Mouse (Mus musculus) heart, embryonic 12.5 days (tissue): ENCODE results near the gene Rbm6. TPM values are rescaled to one million over a fixed set of nuclear protein-coding genes. Genes with fewer than 3 reads are reported as not detected.

Experiments
- ATAC-seq: fragments of 200-750 bp; cut with Nextera tagmentation; 2 replicates; pipeline ENCODE4 v1.8.0; 2017; ENCODE audit warnings: moderate TSS enrichment, moderate library complexity; ENCODE audit not compliant: insufficient number of reproducible peaks, low FRiP score
- H3K27ac ChIP-seq: fragments of 300-500 bp; sonication (generic); 2 replicates; pipeline ENCODE4 v1.5.1; 2016; ENCODE audit warnings: mild to moderate bottlenecking, moderate library complexity; ENCODE audit not compliant: poor library complexity, severe bottlenecking
- H3K27me3 ChIP-seq: fragments of 300-500 bp; sonication (generic); replicated peaks from 2 replicates; pipeline ENCODE4 v1.6.1; 2016; ENCODE audit warnings: mild to moderate bottlenecking, moderate library complexity
- H3K36me3 ChIP-seq: fragments of 300-500 bp; sonication (generic); 2 replicates; pipeline ENCODE4 v1.6.1; 2016; ENCODE audit warnings: mild to moderate bottlenecking, moderate library complexity
- H3K4me1 ChIP-seq: fragments of 300-500 bp; sonication (generic); replicated peaks from 2 replicates; pipeline ENCODE4 v1.6.1; 2016; ENCODE audit warnings: mild to moderate bottlenecking
- H3K4me2 ChIP-seq: fragments of 300-500 bp; sonication (generic); 2 replicates; pipeline ENCODE4 v1.6.1; 2016; ENCODE audit warnings: mild to moderate bottlenecking, moderate library complexity
- H3K4me3 ChIP-seq: fragments of 300-500 bp; sonication (generic); 2 replicates; pipeline ENCODE4 v1.5.1; 2016; ENCODE audit warnings: mild to moderate bottlenecking
- H3K9ac ChIP-seq: fragments of 300-500 bp; sonication (generic); 2 replicates; pipeline ENCODE4 v1.6.1; 2016; ENCODE audit warnings: mild to moderate bottlenecking, moderate library complexity
- H3K9me3 ChIP-seq: fragments of 300-500 bp; sonication (generic); replicated peaks from 2 replicates; pipeline ENCODE4 v1.6.1; 2016; ENCODE audit warnings: mild to moderate bottlenecking, moderate library complexity
- WGBS: fragments of 180-500 bp; shearing (Covaris S2); methylation state at CpG from one replicate; pipeline ENCODE4 v1.1.7; 2016; 5-methylcytosine and 5-hydroxymethylcytosine counted together
- polyA plus RNA-seq: library from polyadenylated mRNA; unstranded; fragments of >200 nt; fragmentation: Nextera tagmentation; extraction: Ambion mirVana; gene quantifications from 2 replicates; pipeline ENCODE4 v1.2.1, GENCODE M21; 2016

The Rbm6 gene
- polyA plus RNA-seq, 1 experiment from 2014 or later = 61.8 TPM

GRCm38 (mm10) chr9:107727041-107727440 lies 146.0 kb downstream of the Rbm6 start:
- no peak overlapping the region for H3K4me3 ChIP-seq
- 0 out of 2 replicates have a peak, but pooled peaks cover 6% of the 10 kb centered on the region for H3K27me3 ChIP-seq
- no peak overlapping the region for H3K4me2 ChIP-seq
- H3K27ac ChIP-seq = no peak overlapping the region
- 55% methylated on average over 3 of the region's 3 CpGs for WGBS
- H3K36me3 ChIP-seq = no peaks in the 10 kb centered on the region
- H3K4me1 ChIP-seq = peaks cover 31% of the 10 kb centered on the region
- no peak overlapping the region for H3K9ac ChIP-seq
- no peaks in the 10 kb centered on the region for H3K9me3 ChIP-seq
- no peak for ATAC-seq

- no peak for ATAC-seq
- H3K9me3 ChIP-seq = no peaks in the 10 kb centered on the region
- H3K4me1 ChIP-seq = peaks cover 31% of the 10 kb centered on the region
- H3K27me3 ChIP-seq = 0 out of 2 replicates have a peak, but pooled peaks cover 6% of the 10 kb centered on the region
- no peaks in the 10 kb centered on the region for H3K36me3 ChIP-seq
- H3K4me2 ChIP-seq = no peak overlapping the region
- H3K9ac ChIP-seq = no peak overlapping the region
- 75% methylated on average over 1 of the region's 1 CpGs for WGBS
- no peak overlapping the region for H3K4me3 ChIP-seq
- peak overlapping the region; percentile 51; the same call in 1 of the 2 replicates for H3K27ac ChIP-seq
Measured at GRCm38 (mm10) chr9:107724796-107725195, 148.2 kb downstream of the Rbm6 start.

DNA sequence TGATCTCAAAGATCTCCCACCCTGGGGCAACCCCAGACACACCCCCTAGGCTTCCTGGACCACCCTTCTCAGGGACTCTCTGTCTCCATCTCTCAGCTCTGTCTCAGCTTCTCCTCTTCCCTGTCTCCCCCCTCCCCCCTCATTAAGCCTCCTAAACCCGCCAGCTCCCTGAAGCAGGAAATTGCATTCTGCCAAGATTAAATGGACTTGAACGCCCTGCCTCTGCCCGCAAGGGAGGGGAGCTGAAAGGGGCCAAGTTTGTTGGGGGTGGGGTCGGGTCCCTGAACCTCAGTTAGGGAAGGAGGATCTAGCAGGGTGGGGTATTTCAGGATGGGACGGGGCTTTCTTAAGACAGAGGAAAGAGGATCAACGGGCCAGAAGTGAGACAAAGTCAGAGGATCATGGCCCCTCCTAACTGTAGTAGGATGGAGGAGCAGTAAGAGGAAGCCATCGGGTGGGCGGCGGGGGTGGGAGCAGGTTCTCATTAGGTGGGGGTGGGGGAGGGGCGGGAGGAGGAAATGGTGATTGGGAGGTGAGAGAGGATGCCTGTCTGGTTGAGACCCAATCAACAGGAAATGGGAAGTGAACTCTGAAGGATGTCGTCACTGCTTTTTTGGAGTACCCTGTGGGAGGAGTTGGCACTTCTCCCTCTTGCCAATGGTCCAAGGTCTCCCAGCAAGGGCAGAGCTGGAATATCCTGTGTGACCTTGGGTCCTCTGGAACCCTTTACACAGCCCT lies 149.1 kb downstream of the Rbm6 start:
- Histone ChIP-seq H3K27me3 (0 out of 2 replicates have a peak, but pooled peaks cover 6% of the 10 kb centered on the region), H3K9ac (peak overlapping the region; percentile 37), H3K27ac (peak overlapping the region; percentile 51), H3K4me2 (peak overlapping the region; percentile 45), H3K4me1 (peaks cover 27% of the 10 kb centered on the region), H3K4me3 (peak overlapping the region; percentile 2; the same call in 1 of the 2 replicates), H3K36me3 (no peaks in the 10 kb centered on the region), H3K9me3 (no peaks in the 10 kb centered on the region)
- WGBS = 1% methylated on average over 11 of the region's 11 CpGs
- ATAC-seq = peak; percentile 49

Other genes with a start within 250 kb of the Rbm6 start
- 404 and 442 TPM in 2 replicates for gene Gnai2, start 237.9 kb downstream of the Rbm6 start, polyA plus RNA-seq
- gene Slc38a3, start 203.7 kb downstream of the Rbm6 start, polyA plus RNA-seq = 2.9 and 3.2 TPM in 2 replicates
- gene Gnat1, start 193.5 kb downstream of the Rbm6 start, polyA plus RNA-seq = 0.97 and 1.2 TPM in 2 replicates
- 8.1 and 8.4 TPM in 2 replicates for gene Sema3f, start 162.8 kb downstream of the Rbm6 start, polyA plus RNA-seq
- gene Rbm5, start 102.2 kb downstream of the Rbm6 start, polyA plus RNA-seq = 127 and 137 TPM in 2 replicates
- gene Mon1a, start 14.9 kb upstream of the Rbm6 start, polyA plus RNA-seq = 9.3 and 9.9 TPM in 2 replicates
- 4.5 and 5.2 TPM in 2 replicates for gene Mst1r, start 33.6 kb upstream of the Rbm6 start, polyA plus RNA-seq
- gene Actl11, start 55.2 kb upstream of the Rbm6 start, polyA plus RNA-seq = not detected in 2 replicates
- 0.39 and 0.56 TPM in 2 replicates for gene Camkv, start 62.4 kb upstream of the Rbm6 start, polyA plus RNA-seq
- 12.4 and 13.1 TPM in 2 replicates for gene Traip, start 76.9 kb upstream of the Rbm6 start, polyA plus RNA-seq
- 42.9 and 45.7 TPM in 2 replicates for gene Uba7, start 102.3 kb upstream of the Rbm6 start, polyA plus RNA-seq
- gene Gm20661, start 109.8 kb upstream of the Rbm6 start, polyA plus RNA-seq = 4.4 and 5.2 TPM in 2 replicates
- 41.9 and 43.9 TPM in 2 replicates for gene Inka1, start 112.6 kb upstream of the Rbm6 start, polyA plus RNA-seq
- gene Cdhr4, start 119.3 kb upstream of the Rbm6 start, polyA plus RNA-seq = 6.8 and 11.4 TPM in 2 replicates
- gene Gm20662, start 123.1 kb upstream of the Rbm6 start, polyA plus RNA-seq = 1.5 TPM in 2 replicates
- gene Ip6k1, start 129.3 kb upstream of the Rbm6 start, polyA plus RNA-seq = 50.2 and 52.4 TPM in 2 replicates
- gene Gmppb, start 176.0 kb upstream of the Rbm6 start, polyA plus RNA-seq = 23.2 and 24.5 TPM in 2 replicates
- gene Amigo3, start 179.9 kb upstream of the Rbm6 start, polyA plus RNA-seq = 2.4 and 3.1 TPM in 2 replicates
- gene Mst1, start 207.2 kb upstream of the Rbm6 start, polyA plus RNA-seq = 0.31 and 0.37 TPM in 2 replicates
- 32.8 and 37.0 TPM in 2 replicates for gene Rnf123, start 210.1 kb upstream of the Rbm6 start, polyA plus RNA-seq
- gene Apeh, start 221.4 kb upstream of the Rbm6 start, polyA plus RNA-seq = 48.0 and 51.1 TPM in 2 replicates